Mouse (Mus musculus) naive thymus-derived CD4-positive, alpha-beta T cell, adult 2 months (primary cell): ENCODE results near the gene Gm13102.
"Not testable (repeated sequence)": the region's sequence is repeated elsewhere in the genome, so short reads cannot be mapped to it uniquely, and the experiment has no call there.

Experiments used
- DNase-seq: peaks from one replicate; pipeline ENCODE4 v3.0.0-alpha.2; 2011; ENCODE audit warnings: low read depth

The Gm13102 gene

GRCm38 (mm10) chr4:144106174-144106573, at the start of gene Gm13102:
TSS of gene Gm13102 (plus strand) at chr4:144106474.
- not testable (repeated sequence) for DNase-seq

- not testable (repeated sequence) for DNase-seq
These were observed 47.4 kb upstream of the Gm13102 start, which contains the start of gene Pramel4 for GRCm38 (mm10) chr4:144058826-144059225. TSS of gene Pramel4 (plus strand) at chr4:144059126.
